Mouse (Mus musculus) midbrain, embryonic 13.5 days (tissue): ENCODE measurements at regions not wholly inside any gene's neighbourhood (a gene's known extent, or its start where the extent isn't known, plus 50 kb on each side); places are given as distances from the start of the nearest gene placed in this dataset.

ENCODE experiments used
- ATAC-seq: fragments of 200-750 bp; cut with Nextera tagmentation; 2 replicates; pipeline ENCODE4 v1.8.0; 2017; ENCODE audit warnings: mild to moderate bottlenecking, moderate TSS enrichment, moderate library complexity
- H3K27ac ChIP-seq: fragments of 300-500 bp; sonication (generic); 2 replicates; pipeline ENCODE4 v1.5.1; 2015; ENCODE audit warnings: inconsistent platforms, mild to moderate bottlenecking, moderate library complexity
- H3K27me3 ChIP-seq: fragments of 300-500 bp; sonication (generic); 2 replicates; pipeline ENCODE4 v1.6.1; 2015; ENCODE audit warnings: mild to moderate bottlenecking, inconsistent platforms
- H3K36me3 ChIP-seq: fragments of 300-500 bp; sonication (generic); 2 replicates; pipeline ENCODE4 v1.6.1; 2015; ENCODE audit warnings: mild to moderate bottlenecking, inconsistent platforms
- H3K4me1 ChIP-seq: fragments of 300-500 bp; sonication (generic); replicated peaks from 2 replicates; pipeline ENCODE4 v1.6.1; 2015; ENCODE audit warnings: inconsistent platforms
- H3K4me2 ChIP-seq: fragments of 300-500 bp; sonication (generic); replicated peaks from 2 replicates; pipeline ENCODE4 v1.6.1; 2015; ENCODE audit warnings: moderate library complexity, mild to moderate bottlenecking, inconsistent platforms
- H3K4me3 ChIP-seq: fragments of 300-500 bp; sonication (generic); replicated peaks from 2 replicates; pipeline ENCODE4 v1.5.1; 2015; ENCODE audit warnings: mild to moderate bottlenecking, inconsistent platforms
- H3K9ac ChIP-seq: fragments of 300-500 bp; sonication (generic); replicated peaks from 2 replicates; pipeline ENCODE4 v1.6.1; 2015; ENCODE audit warnings: mild to moderate bottlenecking, inconsistent platforms
- H3K9me3 ChIP-seq: fragments of 300-500 bp; sonication (generic); 2 replicates; pipeline ENCODE4 v1.6.1; 2016; ENCODE audit warnings: mild to moderate bottlenecking, inconsistent platforms
- WGBS: fragments of 180-500 bp; shearing (Covaris S2); methylation state at CpG from one replicate; pipeline ENCODE4 v1.1.7; 2015; 5-methylcytosine and 5-hydroxymethylcytosine counted together

DNA sequence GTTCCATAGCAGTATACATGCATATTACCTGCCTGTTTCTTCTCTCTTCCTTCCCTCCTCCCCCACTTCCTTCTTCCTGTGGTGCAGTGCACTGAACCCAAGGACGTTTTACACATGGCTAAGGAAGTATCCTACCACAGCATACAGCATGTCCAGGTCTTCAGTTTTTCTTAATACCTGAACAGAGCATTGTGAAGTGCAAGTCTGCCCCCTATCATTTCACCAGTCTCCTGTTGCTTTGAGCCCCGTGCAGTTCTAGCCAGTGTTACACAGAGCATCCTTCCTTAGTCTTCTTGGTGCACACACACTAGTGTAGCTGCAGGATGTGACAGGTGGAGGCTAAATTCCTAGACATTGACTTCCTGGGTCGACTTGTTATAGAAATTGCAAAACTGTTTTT, 53.7 kb upstream of the Foxb1 start:
- Histone ChIP-seq H3K36me3 (no peaks in the 10 kb centered on the region), H3K27ac (no peak overlapping the region), H3K4me1 (no peaks in the 10 kb centered on the region), H3K4me3 (no peak overlapping the region), H3K9ac (no peak overlapping the region), H3K27me3 (no peaks in the 10 kb centered on the region), H3K4me2 (no peak overlapping the region), H3K9me3 (no peaks in the 10 kb centered on the region; the same call in 1 of the 2 replicates)
- ATAC-seq = no peak
- 65% methylated on average over 3 of the region's 3 CpGs for WGBS

DNA sequence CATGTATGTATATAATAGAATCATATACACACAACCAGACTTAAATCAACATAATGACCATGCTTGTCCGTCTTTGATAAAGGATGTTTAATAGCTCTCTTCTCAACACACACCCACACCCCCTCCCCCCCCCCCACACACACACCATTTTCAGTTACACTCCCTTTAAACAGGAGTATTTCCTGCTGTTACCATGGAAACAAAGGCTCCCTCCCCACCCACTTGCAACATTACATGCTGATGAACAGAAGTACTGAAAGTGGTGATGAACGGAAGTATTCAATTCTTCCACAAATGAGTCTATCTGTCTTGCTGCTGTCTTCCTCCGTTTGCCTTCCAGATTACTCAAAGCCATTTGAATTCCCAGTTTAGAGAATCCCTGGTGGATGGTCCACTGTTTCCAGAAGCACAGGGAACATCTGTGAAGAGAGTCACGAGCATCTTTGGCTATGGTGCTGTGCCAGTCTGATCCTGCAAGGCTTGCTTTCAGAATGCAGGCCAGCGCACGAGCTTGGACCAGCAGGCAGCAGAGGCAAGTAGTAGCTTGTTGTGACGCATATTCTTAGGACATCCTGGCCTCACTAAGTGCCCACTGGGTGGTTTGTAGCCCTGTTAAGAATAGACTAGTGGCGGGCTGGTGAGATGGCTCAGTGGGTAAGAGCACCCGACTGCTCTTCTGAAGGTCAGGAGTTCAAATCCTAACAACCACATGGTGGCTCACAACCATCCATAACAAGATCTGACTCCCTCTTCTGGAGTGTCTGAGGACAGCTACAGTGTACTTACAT, 62.6 kb upstream of the Foxb1 start:
- no peak for ATAC-seq
- H3K9me3 ChIP-seq = no peaks in the 10 kb centered on the region
- no peaks in the 10 kb centered on the region for H3K27me3 ChIP-seq

DNA sequence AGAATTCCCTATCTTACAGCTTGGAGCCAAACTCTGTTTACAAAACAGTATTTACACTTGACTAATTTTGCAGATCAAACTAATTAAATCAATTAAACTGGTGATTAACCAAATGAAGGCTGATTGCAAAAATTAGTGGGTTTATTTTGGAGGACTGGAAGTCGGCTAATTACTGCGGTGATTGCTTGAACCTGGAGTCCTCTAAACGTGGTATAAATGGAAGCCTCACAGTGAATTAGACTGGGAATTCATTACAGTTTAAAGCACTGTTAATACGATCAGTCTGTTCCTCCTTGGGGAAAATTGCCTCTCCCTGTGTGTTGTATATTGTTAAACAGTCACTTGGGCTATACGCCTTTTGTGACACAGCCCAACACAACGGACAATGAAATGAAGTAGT, 67.7 kb upstream of the Foxb1 start:
- Histone ChIP-seq H3K27ac (no peak overlapping the region), H3K27me3 (no peaks in the 10 kb centered on the region), H3K36me3 (no peaks in the 10 kb centered on the region), H3K9ac (no peak overlapping the region), H3K4me2 (no peak overlapping the region), H3K9me3 (no peaks in the 10 kb centered on the region), H3K4me3 (no peak overlapping the region), H3K4me1 (peaks cover 10% of the 10 kb centered on the region; the same call in 1 of the 2 replicates)
- no peak for ATAC-seq
- 60% methylated on average over 6 of the region's 6 CpGs for WGBS

More for the DNA sequence above, 62.6 kb upstream of the Foxb1 start:
- Histone ChIP-seq H3K4me2 (no peak overlapping the region), H3K4me3 (no peak overlapping the region), H3K36me3 (no peaks in the 10 kb centered on the region), H3K9ac (no peak overlapping the region), H3K27ac (no peak overlapping the region), H3K4me1 (0 out of 2 replicates have a peak, but pooled peaks cover 3% of the 10 kb centered on the region)
- 81% methylated on average over 9 of the region's 9 CpGs for WGBS

DNA sequence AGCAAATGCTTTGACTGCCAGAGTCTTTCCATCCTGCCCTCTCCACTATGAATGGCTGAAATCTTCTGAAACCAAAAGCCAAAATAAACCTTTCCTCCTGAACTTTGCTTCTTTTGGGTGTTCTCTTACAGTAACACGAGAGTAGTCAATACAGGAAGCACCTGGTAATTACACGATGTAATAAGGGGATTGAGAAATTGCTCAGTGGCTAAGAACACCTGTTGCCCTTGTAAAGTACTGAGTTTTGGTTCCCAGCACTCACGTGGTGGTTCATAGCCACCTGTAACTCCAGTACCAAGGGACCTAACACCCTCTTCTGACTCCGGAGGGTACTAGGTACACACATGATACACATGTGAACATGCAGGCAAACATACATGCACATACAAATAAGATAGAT, 74.7 kb upstream of the Foxb1 start:
- H3K36me3 ChIP-seq = no peaks in the 10 kb centered on the region
- H3K27me3 ChIP-seq = peaks cover 7% of the 10 kb centered on the region; the same call in 1 of the 2 replicates
- H3K27ac ChIP-seq = no peak overlapping the region
- WGBS = 89% methylated on average over 4 of the region's 4 CpGs
- no peak for ATAC-seq
- no peak overlapping the region for H3K9ac ChIP-seq
- H3K4me3 ChIP-seq = no peak overlapping the region
- H3K9me3 ChIP-seq = no peaks in the 10 kb centered on the region
- no peak overlapping the region for H3K4me2 ChIP-seq
- H3K4me1 ChIP-seq = no peaks in the 10 kb centered on the region

DNA sequence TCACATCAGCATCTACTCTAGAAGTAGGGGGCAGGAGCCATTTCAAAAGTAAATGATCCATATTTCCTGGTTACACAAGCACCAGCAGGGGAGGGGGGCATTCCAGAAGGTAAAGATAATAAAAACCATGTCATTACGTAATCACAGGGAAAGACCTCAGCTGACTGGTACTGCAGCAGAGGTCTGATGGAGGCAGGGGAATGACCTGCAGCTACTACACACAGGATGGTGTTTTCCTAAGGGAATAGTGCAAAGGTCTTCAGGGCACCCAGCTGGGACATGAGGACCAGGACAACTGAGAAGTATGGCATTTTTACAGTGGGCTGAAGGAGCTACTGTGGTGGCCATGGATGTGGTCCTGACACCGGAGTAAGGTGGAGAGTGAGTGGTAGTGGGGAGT, 78.5 kb upstream of the Foxb1 start:
- H3K9ac ChIP-seq = no peak overlapping the region
- H3K27ac ChIP-seq = no peak overlapping the region
- H3K9me3 ChIP-seq = no peaks in the 10 kb centered on the region
- no peak for ATAC-seq
- H3K4me2 ChIP-seq = no peak overlapping the region
- peaks cover 7% of the 10 kb centered on the region for H3K27me3 ChIP-seq
- 0 out of 2 replicates have a peak, but pooled peaks cover 4% of the 10 kb centered on the region for H3K4me1 ChIP-seq
- no peak overlapping the region for H3K4me3 ChIP-seq
- WGBS = 94% methylated on average over 2 of the region's 2 CpGs
- H3K36me3 ChIP-seq = no peaks in the 10 kb centered on the region

DNA sequence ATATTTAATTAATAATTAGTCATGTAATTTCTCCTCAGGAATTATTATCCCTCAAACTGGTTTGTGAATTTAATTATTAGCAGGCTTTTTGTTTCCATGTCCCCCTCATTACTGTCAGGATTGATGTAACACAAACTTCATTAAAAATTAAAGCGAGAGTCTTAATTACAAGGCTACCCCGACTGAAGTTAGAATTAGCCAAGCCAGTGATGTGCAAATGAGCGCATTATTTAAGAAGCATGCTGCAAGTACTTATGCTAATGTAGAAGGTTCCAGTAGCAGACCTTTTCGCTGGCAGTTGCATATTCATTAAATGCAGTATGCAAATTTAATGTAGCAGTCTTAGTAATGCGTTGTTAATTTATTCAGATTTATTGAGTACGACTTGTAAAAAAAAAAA, 84.0 kb upstream of the Foxb1 start:
- H3K4me2 ChIP-seq = no peak overlapping the region
- H3K27ac ChIP-seq = no peak overlapping the region
- H3K4me1 ChIP-seq = peaks cover 12% of the 10 kb centered on the region; the same call in 1 of the 2 replicates
- H3K27me3 ChIP-seq = peaks cover 3% of the 10 kb centered on the region; the same call in 1 of the 2 replicates
- ATAC-seq = peak; percentile 69
- H3K9ac ChIP-seq = no peak overlapping the region
- WGBS = 39% methylated on average over 6 of the region's 6 CpGs
- H3K9me3 ChIP-seq = peaks cover 5% of the 10 kb centered on the region; the same call in 1 of the 2 replicates
- H3K4me3 ChIP-seq = no peak overlapping the region
- H3K36me3 ChIP-seq = no peaks in the 10 kb centered on the region

DNA sequence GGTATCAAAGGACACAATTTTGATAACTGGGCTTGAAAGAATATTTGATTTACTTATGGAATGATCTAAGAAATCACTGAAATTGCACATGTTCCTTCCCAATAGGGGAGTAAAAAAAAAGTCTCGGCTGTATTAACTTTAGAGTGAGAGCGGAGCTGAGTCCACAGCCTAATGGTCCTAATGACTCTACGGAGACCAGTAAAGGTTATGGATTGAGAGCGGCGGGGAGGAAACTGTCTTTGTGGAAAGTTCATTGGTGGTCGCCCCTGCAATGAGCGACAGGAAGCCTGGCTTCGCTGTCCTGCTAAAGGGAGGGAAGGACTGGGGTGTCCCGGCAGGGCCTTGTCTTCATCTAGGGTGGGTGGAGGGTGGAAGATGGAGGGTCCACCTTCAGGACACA, 84.5 kb upstream of the Foxb1 start:
- no peak overlapping the region for H3K9ac ChIP-seq
- H3K36me3 ChIP-seq = no peaks in the 10 kb centered on the region
- 55% methylated on average over 9 of the region's 9 CpGs for WGBS
- ATAC-seq = peak; percentile 37; the same call in 1 of the 2 replicates
- no peak overlapping the region; the same call in 1 of the 2 replicates for H3K27ac ChIP-seq
- no peaks in the 10 kb centered on the region; the same call in 1 of the 2 replicates for H3K27me3 ChIP-seq
- H3K9me3 ChIP-seq = peaks cover 5% of the 10 kb centered on the region; the same call in 1 of the 2 replicates
- peaks cover 12% of the 10 kb centered on the region; the same call in 1 of the 2 replicates for H3K4me1 ChIP-seq
- no peak overlapping the region for H3K4me3 ChIP-seq
- H3K4me2 ChIP-seq = no peak overlapping the region

DNA sequence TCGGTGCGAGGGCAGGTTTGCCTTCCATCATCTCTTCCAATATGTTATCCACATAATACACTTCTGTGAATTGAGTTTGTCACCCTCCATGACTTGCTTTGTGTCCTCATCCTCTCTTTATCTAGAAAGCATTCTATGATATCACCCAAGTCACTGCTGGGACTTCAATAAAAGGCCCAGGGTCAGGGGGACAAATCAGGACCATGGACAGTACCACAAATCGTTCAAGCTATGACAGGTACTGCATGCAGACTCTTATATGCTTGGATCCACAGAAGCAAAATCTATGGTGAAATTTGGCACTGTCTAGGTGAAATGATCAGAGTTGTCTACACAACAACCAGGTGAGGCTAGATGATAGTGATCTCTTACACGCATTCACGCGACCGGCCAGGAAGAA, 95.9 kb upstream of the Foxb1 start:
- Histone ChIP-seq H3K36me3 (no peaks in the 10 kb centered on the region), H3K4me2 (no peak overlapping the region), H3K4me1 (peaks cover 10% of the 10 kb centered on the region), H3K9me3 (no peaks in the 10 kb centered on the region), H3K27ac (no peak overlapping the region), H3K9ac (no peak overlapping the region), H3K4me3 (no peak overlapping the region), H3K27me3 (no peaks in the 10 kb centered on the region)
- 88% methylated on average over 7 of the region's 7 CpGs for WGBS
- no peak for ATAC-seq

DNA sequence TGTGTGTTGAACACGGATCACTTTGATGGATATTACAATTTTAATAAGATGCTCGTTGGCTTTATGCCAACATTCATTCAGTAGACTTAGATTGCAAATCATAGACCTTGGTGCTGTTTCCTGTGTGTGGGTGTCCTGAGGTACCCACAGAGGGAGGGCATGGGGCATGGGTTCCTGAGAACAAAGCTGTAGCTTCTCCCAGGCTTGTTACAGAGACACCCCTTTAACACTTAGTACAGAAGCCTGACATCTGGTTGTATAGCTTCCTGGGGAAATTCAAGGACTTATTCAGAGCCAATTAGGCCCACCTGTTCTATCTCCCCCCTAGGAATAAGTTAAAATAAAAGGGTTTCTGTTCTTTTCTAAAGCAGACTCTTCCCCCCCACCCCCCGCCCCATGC, 97.9 kb upstream of the Foxb1 start:
- Histone ChIP-seq H3K9me3 (no peaks in the 10 kb centered on the region), H3K9ac (no peak overlapping the region), H3K27me3 (no peaks in the 10 kb centered on the region), H3K36me3 (no peaks in the 10 kb centered on the region), H3K4me3 (no peak overlapping the region), H3K4me1 (peaks cover 10% of the 10 kb centered on the region), H3K4me2 (no peak overlapping the region), H3K27ac (no peak overlapping the region)
- ATAC-seq = peak; percentile 55; the same call in 1 of the 2 replicates
- 54% methylated on average over 3 of the region's 3 CpGs for WGBS

DNA sequence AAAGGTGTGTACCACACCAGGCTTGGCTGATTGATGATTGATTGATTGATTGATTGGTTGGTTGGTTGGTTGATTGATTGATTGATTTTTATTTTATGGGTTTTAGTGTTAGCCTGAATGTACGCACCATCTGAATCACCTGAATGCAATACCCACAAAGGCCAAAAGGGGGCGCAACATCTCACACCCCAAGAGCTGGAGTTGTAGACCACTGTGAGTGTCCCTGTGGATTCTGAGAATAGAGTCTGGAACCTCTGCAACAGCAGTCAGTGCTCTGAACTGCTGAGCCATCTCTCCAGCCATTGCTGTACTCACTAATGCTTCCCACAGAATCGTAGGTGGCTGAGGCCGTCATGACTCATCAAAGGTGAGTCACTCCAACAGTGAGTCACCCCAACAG, 109.4 kb upstream of the Foxb1 start:
- Histone ChIP-seq H3K9ac (no peak overlapping the region), H3K9me3 (no peaks in the 10 kb centered on the region), H3K4me3 (no peak overlapping the region), H3K4me2 (no peak overlapping the region), H3K36me3 (no peaks in the 10 kb centered on the region), H3K4me1 (no peaks in the 10 kb centered on the region), H3K27me3 (no peaks in the 10 kb centered on the region), H3K27ac (no peak overlapping the region)
- WGBS = 90% methylated on average over 4 of the region's 4 CpGs
- ATAC-seq = no peak

DNA sequence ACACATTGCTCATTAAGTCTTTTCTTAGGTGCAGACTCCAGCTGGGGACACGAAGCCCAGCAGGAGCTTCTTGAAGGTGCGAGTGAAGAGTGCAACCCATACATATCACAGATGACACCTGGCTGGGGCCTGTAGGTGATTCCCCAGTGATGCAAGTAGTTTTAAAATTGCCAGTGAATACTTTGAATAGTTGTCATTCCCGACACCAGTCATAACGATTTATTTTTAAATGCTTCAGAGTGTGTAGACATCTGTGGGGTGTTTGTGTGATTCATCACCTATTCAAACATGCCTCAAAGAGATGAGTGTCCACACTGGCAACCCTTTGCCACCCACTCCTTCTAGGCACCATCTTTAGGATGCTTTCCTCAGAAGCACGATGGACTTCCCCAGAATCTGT, 102.9 kb upstream of the Bnip2 start:
- Histone ChIP-seq H3K9me3 (no peaks in the 10 kb centered on the region), H3K4me1 (no peaks in the 10 kb centered on the region; the same call in 1 of the 2 replicates), H3K36me3 (no peaks in the 10 kb centered on the region), H3K27me3 (no peaks in the 10 kb centered on the region), H3K4me3 (no peak overlapping the region), H3K4me2 (no peak overlapping the region), H3K9ac (no peak overlapping the region), H3K27ac (no peak overlapping the region)
- 82% methylated on average over 5 of the region's 5 CpGs for WGBS
- no peak for ATAC-seq

DNA sequence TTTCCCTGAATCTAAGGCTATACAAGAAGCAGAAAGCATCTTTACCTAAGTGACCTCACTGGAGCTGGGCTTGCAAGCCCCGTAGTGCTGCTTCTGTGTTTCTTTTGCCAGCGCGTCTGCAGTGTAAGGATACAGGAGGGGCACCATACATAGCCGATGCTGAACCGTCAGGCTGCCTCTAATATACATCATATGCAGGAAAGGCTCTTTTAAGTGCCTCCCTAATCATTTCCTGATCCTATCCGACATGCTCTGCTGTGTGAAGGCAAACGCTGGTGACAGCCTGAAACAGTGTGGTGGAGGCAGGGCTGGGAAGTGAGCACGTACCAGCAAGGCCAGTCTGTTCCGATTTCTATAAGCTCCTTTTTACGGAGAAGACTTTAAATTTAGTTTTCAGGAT, 91.2 kb upstream of the Bnip2 start:
- peaks cover 31% of the 10 kb centered on the region for H3K4me1 ChIP-seq
- H3K4me2 ChIP-seq = no peak overlapping the region
- no peaks in the 10 kb centered on the region for H3K9me3 ChIP-seq
- H3K36me3 ChIP-seq = no peaks in the 10 kb centered on the region
- 53% methylated on average over 10 of the region's 10 CpGs for WGBS
- H3K9ac ChIP-seq = no peak overlapping the region
- no peak overlapping the region for H3K27ac ChIP-seq
- H3K4me3 ChIP-seq = no peak overlapping the region
- 0 out of 2 replicates have a peak, but pooled peaks have one; percentile 40 for ATAC-seq
- H3K27me3 ChIP-seq = peaks cover 6% of the 10 kb centered on the region; the same call in 1 of the 2 replicates
